Mouse (Mus musculus): ENCODE data around the gene Mtm1.

GRCm38 (mm10) chrX:71365011-71365410 is 154.4 kb downstream of the Mtm1 start:
- TF ChIP-seq CTCF (IDR thresholded peaks at IDR 0.05; ENCODE audit: low read depth) (no peak), EP300 (IDR thresholded peaks at IDR 0.05; ENCODE audit: low read depth) (no peak)
